Mouse (Mus musculus) cerebellum, postnatal 14 days (tissue): ENCODE data around the gene Rbm12.
A peak's percentile ranks its signal among the peaks of the same experiment; 100 is the strongest.
"Not testable (repeated sequence)": the region's sequence is repeated elsewhere in the genome, so short reads cannot be mapped to it uniquely, and the experiment has no call there.

Source experiments
- DNase-seq, 2 experiments: peaks; one replicate each; pipeline ENCODE4 v3.0.0; 2021; ENCODE audit warnings: mixed read lengths in 2 of 2

Gene Rbm12

DNA sequence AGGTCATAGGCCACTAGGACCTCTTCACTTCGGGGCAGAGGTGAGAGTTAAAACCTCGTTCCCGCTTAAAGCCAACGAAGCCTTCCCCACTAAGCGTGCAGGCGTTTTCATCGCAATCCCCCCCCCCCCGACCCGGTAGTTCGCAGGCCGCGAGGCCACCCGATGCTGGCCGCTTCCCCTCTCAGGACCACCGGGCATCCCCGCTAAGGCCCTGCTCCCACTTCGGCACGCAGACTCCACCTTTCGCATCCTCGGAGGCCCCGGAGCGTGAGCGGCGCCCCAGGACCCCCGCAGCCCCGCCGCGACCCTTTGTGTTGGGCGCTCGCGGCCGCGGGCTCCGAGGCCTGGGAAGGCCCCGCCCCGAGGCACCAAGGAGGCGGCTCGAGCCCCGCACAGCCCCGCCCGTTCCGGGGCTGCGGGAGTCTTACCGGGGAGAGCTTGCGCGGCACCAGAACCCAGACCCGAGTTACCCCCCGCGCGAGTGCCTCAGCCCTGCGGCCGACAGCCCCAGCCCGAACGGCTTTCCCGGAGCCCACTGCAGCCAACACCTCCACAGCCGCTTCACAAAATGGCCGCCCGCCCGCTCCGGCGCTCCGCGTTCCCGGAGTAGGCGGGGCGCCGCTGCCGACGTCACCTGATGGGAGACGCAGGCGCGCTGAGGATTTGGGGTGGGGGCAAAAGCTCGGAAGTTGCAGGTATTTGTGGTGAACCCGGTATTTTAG lies at the start of gene Rbm12, which contains the start of gene Cpne1:
Rbm12 (minus strand) TSS at position 621 of the 722 bp plus-strand sequence.
Cpne1 (minus strand) TSS at position 608 of the 722 bp plus-strand sequence.
- DNase-seq, result peak; percentile 97

DNA sequence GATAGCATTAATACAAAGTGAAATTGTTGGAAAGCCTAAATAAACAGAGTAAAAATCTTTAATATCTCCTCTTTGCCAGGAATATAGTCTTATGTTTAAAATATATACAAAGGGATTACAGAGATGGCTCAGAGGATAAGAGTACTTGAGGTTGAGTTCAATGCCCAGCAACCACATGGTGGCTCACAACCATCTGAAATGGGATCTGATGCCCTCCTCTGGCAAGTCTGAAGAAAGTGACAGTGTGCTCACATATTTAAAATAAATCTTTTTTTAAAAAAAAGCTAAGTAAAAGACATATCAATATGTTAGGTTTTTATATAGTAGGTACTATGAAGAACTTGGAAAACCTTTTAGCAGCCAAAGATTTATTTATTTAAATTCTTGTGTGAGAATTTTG lies 39.8 kb upstream of the Rbm12 start:
- DNase-seq, result no peak

DNA sequence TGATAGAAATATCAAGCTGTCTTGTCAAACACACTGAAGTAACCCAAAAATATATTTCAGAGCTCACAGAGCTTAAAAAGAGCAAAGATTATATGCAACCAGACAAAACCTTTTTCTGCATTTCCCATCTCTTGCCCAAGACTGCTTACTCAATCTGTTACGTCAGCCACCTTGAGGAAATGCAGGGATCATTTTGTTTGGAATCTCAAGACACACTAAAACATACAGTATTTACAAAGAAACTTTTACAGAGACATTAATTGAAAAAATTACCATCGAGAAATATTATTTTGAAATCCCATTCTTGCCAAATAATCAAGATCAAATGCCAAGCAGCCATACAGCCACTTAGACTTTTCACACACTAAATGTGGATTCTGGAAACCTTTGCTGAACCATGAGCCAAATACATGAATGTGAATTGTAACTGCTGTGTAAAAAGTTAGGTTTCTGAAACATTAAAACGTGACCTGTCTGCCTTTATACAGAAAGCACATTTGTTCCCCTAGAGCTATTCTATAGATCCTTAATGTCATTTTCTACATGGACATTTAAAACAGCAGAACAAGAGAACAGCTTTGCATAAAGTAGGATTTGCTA lies 35.6 kb upstream of the Rbm12 start:
- DNase-seq, result no peak

DNA sequence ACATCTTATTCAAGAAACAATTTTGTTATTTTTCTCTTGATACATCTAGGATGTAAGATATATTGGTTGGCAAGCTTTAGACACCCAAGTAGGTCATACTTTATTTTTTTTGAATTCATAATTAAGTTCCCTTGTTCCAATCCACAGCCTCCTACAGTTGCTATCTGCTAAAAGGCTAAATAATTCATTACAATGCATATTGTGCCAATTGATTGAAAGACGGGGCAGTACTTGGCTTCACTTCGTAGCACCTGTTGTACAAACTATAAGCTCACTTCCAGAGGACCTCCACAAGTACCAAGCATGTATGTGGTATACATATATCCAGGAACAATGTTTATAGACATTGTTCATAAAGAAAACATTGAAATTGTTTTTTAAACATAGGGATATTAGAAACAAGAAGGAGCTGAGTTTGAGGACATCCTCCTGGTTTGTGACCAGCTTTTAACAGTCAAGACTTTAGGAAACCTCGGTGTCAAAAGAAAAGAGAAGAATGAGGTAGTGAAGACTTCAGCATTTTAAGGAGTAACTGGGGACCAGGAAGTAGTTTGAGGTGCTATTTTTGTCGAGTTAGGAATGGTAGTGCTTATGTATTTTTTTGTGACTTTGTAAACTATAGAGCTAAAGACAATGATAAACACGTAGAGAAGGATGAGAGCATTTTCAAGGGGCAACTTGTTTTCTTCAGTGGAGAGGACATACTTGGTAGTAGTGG lies 34.7 kb upstream of the Rbm12 start:
- no peak for DNase-seq

DNA sequence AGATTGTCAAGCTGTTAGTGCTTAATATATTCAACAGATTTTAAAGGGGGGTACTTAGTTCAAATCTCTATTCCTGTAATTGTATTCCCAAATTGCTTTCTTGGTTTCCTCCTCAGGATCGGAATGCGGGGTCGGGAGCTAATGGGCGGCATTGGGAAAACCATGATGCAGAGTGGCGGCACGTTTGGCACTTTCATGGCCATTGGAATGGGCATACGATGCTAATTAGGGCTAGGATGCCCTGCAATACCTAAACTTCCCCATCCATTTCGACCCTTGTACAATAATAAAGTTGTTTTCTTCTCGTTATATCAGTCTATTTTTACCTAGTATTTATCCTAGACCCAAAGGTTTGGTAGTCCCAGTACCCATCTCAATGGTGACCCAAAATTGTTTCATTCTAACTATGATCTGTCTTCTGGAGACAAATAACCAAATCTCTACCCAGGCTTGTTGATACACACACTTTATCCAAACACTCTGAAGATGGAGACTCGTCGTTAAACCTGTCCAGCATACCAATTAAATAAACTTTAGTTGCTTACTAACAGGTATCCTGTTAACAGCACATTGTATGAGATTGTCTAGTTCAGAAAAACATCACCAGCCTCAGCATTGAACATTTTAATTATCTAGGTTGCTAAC lies 33.8 kb upstream of the Rbm12 start:
- peak in 1 of 2 experiments; percentile 11 for DNase-seq

DNA sequence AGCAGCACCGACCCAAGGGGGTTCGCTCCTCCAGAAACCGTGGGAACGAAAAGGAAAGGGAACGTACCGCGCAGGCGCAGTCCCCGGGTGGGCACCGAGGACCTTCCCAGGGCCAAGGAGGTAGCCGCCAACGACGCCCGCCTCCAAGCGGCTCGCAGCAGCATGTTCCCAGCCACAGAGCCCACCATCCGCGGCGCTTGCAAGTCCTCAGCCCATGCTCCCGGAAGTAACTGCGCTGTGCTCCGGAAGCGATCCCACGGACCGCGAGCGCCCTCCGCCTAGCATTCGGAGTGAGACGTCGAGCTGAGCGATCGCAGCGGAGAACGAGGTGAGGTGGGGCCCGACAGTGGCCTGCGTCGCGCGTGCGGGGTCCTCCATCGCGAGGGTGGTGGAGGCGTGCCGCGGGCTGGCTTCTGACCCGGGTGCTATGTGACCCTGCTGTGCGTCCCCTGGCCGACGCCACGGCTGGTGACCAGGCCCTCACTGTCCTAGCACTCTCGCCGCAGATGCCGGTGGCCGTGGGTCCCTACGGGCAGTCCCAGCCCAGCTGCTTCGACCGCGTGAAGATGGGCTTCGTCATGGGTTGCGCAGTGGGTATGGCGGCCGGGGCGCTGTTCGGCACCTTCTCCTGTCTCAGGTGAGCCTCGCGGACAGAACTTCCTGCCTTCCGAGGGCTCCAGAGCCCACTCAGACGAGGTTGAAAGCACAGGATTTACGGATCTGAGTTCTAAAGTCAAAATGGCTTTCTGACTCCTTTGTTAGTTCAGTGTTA lies 32.4 kb upstream of the Rbm12 start, which contains the start of the genes Romo1 and Nfs1:
Romo1 (plus strand) TSS at position 87 of the 772 bp plus-strand sequence.
Nfs1 (minus strand) TSS at position 234 of the 772 bp plus-strand sequence.
- peak; percentile 96 to 98 for DNase-seq

DNA sequence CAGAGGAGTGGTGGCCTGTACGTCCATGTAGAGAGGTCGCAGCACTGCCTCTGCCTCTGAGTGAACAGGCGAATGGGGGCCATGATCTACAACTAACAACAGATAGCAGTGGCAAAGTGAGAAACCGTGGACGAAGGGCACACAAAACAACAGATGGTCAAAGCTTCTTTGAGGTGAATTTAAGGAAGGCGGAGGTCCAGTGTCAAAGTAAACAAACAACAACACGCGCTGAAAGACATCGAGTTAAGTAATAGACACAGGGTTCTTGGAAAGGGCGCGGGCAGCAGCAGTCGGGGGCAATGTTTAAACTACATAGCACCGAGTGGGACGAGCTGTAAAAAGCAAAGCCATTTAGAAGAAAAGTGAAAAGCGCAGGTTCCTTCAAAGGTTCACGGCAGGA lies 31.6 kb upstream of the Rbm12 start:
- DNase-seq, result no peak

DNA sequence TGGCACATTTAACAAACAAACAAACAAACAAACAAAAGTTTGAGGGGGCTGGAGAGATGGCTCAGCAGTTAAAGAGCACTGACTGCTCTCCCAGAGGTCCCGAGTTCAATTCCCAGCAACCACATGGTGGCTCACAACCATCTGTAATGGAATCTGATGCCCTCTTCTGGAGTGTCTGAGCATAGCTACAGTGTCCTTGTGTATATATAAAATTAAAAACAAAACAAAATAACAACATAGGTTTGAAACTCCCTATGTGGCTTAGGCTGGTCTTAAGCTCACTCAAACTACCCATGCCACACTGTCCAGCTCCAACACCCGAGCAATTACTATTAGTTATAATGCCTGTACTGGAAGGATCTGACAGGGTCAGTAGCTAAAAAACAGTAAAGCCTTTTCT lies 31.0 kb upstream of the Rbm12 start:
- peak in 1 of 2 experiments; percentile 17 for DNase-seq

DNA sequence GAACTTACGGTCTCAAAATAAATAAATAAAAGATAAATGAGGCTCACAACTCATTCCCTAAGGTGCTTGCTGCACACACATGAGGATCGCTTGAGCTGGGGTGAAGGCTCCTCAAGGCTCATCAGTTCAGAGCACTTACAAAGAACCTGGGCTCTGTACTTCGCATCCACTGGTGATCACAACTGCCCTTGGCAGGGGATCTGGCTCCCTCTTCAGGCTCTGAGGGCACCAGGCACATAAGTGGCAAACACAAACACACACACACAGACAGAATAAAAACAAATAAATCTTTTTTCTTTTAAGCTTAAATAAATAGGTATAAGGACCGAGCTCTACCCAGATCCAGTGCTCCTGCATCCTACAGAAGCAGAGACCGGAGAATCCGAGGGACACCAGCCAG lies 23.9 kb upstream of the Rbm12 start:
- DNase-seq, result no peak

DNA sequence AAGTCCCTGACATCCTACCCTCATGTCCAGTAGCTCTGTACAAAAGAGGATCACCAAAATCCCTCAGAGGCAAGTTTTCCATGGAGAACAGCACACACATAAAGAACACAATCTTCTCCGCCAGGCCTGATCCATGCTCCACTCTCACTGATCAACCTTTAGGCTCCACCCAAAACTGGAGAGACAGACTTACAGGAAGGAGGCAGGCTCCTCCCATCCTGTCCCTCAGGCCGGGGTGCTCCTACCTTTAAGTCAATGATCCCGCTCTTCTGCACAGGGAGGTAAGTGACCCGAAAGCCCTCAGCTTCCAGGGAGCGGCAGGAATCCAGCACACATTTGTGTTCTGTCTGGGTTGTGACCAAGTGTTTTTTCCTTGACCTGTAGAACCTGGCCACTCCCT lies 22.4 kb upstream of the Rbm12 start:
- DNase-seq, result no peak

DNA sequence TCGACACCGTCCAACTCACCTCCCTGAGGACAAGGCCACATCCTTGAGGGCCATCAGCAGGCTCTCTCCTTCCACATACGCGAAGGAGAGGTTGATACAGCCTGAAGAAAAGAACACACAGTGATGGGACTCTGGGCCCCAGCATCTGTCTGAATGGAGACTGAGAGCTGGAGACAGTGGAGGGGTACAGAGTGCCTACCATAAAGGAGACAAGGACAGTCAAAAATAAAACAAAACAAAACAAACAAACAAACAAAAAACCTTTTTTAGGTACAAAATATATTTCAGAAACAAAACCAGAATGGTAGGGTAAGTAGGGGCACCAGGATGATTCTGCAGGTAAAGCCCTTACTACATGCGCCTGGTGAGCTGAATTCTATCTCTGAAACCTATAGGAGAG lies 15.2 kb upstream of the Rbm12 start, which contains the start of gene Gm28036:
Gm28036 (minus strand) TSS at position 101 of the 400 bp plus-strand sequence.
- no peak for DNase-seq

DNA sequence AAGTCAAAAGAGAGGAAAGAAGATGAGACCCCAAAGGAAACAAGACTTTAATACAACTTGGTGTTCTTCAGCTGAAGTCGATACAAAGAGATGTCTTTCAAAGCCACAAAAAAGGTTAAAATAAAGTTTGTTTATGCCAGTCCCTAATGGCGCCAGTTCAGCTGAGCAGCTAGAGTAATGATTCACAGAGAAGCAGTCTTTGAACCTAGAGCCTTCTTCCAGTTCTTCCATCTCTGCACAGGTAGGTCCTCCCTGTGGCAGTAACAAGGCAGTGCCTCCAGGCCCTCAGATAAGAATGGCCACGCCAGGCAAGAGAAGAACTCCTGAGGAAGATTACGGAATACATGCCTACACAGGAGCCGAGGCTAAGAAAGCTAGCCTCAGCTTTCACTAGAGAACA lies 12.0 kb upstream of the Rbm12 start:
- DNase-seq, result no peak

DNA sequence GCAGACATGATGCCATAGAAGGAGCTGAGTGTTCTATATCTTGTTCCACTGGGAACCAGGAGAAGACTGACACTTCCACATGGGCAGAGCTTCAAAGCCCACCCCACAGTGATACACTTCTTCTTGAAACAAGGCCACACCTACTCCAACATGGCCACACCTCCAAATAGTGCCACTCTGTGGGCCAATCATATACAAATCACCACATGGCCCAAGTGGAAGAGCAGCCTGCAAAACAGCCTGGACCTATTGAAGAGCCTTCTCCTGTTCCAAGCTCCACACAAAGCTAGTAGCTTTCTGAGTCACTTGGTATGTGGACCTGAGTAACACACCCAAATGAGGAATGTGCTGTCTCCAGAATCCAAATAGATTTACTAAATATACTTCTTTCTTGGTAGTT lies 7.8 kb upstream of the Rbm12 start:
- DNase-seq, result no peak

DNA sequence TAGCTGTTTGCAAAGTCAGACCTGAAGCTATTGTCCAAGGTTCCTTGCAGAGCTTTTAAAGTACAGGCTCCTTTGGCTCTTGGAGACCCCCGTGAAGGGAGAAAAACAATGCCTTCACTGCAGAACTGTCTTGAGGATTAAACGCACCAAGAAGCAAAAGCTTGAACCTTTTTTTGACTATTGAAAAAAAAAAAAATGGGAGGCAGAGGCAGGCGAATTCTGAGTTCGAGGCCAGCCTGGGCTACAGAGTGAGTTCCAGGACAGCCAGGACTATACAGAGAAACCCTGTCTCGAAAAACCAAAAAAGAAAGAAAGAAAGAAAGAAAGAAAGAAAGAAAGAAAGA lies 274 bp upstream of the Rbm12 start:
- not testable (repeated sequence) for DNase-seq

DNA sequence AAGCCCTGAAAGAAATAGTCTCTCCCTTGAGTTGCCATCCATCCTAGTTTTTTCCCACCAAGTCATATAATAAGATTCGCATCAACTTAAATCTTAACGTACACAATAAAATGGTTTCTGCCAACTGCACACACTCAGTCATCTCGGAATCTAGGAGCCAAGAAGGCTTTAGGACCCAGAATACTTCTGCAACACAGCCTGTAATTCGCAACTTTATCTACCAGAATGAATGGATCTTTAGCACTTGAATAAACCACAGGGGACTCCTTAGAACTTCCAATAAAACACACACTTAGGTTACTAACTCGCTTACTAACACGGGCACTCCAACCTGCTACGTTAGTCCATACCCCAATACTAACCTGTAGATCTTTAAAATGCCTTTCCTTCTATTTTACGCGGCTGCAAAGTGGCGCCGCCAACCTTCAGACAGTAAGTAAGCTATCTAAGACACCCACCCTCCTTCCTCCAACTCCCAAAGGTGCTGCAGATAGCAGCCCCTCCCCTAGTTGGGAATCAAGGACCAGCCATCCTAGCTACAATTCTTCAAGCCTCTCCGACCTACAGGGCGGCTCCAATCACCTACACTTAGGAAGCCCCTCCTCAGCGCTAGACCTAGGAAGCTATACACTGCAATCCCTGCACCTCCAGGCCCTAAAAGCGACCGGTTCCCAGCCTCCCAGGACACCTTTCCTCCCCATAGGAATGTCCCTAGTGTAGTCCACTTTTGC lies 986 bp downstream of the Rbm12 start:
- peak; percentile 21 to 32 for DNase-seq

DNA sequence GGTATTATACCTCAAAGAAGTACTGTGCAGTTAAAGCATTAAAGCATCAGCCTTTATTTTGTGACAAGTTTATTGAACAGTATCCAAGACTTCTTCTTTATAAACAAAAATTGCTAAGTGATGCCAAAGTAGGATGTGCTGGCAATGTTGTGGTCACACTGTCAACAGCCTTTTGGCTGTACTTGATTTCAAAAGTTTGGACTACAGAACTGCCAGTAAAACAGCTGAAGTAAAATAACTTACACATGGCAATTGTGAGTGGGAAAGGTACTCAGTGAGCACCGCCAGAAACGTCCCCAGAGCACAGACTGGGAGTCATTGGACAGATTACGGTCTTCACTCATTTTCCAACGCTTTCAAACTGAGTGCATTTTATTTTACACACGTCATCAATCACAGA lies 19.9 kb downstream of the Rbm12 start:
- no peak for DNase-seq

DNA sequence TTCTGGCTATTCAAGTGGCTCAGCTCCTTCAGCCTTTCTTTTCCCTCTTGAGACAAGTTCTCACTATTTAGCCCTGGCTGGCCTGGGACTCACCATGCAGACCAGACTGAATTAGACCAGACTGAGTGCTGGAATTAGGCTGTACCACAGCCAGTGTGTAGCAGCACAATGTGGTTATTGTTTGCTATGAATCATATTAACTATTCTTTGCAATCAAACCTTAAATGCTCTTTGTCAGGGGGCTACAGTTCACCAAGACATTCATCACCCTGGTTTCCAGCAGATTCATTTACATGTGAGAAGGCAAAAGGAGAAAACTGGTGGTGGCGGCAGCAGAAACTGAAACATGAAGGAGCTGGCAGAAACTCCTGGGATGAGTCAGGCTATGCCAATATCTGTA lies 22.0 kb downstream of the Rbm12 start:
- no peak for DNase-seq

DNA sequence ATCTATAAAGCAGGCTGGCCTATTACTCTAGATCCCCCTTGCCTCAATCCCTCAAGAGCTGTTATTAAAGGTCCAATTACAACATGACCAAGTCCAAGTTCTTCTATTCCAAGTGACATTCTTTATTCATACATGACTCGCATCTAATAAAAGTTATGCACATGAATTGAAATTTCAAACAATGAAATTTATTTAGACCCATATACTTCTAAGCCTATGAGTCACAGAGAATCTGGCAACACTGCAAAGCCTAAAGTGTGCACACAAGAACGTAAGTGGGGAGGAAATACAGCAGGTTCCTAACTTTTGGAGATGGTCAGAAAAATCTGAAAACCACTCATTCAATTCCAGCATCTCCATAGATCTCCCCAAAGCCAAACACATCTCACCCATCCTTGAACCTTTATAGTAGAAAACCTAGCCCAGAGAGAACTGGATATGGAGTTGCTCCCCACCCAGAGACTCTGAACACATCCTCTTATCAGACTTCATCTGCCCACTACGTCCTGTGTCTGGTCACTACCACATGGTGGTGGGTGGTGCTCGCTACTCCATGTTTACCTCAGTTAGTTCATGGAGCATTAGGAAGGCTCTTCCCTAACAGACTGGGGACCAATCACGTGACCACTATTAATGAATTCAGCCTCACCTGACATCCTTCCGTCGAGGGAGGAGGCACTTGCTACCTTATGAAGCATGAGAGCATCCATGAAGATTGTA lies 24.2 kb downstream of the Rbm12 start:
- DNase-seq, result no peak

DNA sequence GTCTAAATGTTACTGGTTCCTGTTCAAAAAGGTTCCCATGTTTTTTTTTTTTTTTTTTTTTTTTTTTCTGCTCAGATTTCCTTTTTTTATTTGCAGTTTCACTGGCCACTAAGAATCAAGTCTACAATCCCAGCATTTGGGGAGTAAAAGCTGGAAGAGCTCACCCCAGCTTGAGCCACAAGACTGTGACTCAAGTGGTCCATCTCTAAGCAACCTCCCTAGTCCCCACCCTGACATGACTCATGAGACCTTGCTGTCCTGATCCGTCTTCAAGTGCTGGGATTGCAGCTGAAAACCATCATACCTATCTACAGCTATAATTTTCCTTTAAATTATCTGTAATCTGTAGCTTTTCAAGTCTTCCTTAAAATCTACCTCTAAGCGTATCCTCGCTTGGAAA lies 27.2 kb downstream of the Rbm12 start:
- no peak for DNase-seq

DNA sequence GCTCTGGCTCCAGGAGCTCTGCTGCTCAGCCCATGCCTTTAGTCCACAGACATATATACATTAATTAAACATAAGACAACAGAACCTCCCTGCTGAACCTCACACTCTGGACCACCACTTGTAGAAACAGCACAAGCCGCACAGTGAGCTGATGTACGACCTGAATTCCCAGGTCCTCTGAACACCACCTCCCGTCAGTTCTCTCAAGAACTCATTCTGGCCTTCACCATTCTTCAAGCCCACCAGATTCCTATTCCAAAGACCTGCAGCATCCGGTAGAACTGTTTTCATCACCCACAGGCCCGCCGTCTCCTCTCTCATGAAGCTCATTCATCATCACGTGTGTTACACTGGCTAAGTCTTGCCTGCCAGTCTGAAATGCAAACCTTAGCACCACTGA lies 31.4 kb downstream of the Rbm12 start:
- no peak for DNase-seq

DNA sequence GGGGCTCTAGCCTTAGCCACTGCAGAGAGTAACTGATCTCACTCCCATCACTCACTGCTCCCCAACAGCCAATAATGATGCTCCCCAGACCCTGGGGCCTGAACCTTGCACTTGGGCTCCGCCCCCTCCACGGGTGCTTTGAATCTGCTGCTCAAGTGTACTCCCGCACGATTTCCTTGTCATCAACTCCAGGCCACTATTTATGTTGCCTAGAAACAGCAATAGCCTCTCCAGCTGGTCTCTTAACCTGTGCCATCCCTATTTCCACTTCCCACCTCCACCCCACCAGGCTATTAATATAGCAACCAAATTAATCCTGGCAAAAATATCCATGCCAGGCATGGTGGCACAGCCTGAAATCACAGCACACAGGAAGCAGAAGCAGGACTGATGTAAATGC lies 32.1 kb downstream of the Rbm12 start:
- peak; percentile 40 to 43 for DNase-seq
